Mouse (Mus musculus): ENCODE data around the gene 4930412O13Rik. TPM values are rescaled to one million over a fixed set of nuclear protein-coding genes. Genes with fewer than 3 reads are reported as not detected.

Gene 4930412O13Rik
- polyA plus RNA-seq, 1 experiment from 2014 or later, result not detected

- peaks cover 83% of the 10 kb centered on the region for H3K27me3 ChIP-seq (replicated peaks)
- 1% methylated on average over 43 of the region's 43 CpGs for WGBS
- H3K27ac ChIP-seq, result no peak overlapping the region
- H3K4me1 ChIP-seq (replicated peaks), result peaks cover 28% of the 10 kb centered on the region
- no peak for ATAC-seq
- no peaks in the 10 kb centered on the region for H3K36me3 ChIP-seq
- H3K4me3 ChIP-seq (replicated peaks), result peak overlapping the region; percentile 12; the same call in 1 of the 2 replicates
- H3K9ac ChIP-seq, result no peak overlapping the region
- peak overlapping the region; percentile 47 for H3K4me2 ChIP-seq (replicated peaks)
- H3K9me3 ChIP-seq, result no peaks in the 10 kb centered on the region
Observed at GRCm38 (mm10) chr2:9882926-9883802, 2.1 kb downstream of the 4930412O13Rik start.

GRCm38 (mm10) chr2:9883803-9884532 lies 2.9 kb downstream of the 4930412O13Rik start:
- Histone ChIP-seq H3K9me3 (no peaks in the 10 kb centered on the region), H3K36me3 (no peaks in the 10 kb centered on the region), H3K4me2 (replicated peaks) (peak overlapping the region; percentile 19; the same call in 1 of the 2 replicates), H3K27ac (no peak overlapping the region), H3K9ac (no peak overlapping the region), H3K4me1 (replicated peaks) (peaks cover 25% of the 10 kb centered on the region), H3K27me3 (replicated peaks) (peaks cover 81% of the 10 kb centered on the region), H3K4me3 (replicated peaks) (no peak overlapping the region)
- 2% methylated on average over 27 of the region's 27 CpGs for WGBS
- no peak for ATAC-seq

GRCm38 (mm10) chr2:9884533-9885216 lies 3.6 kb downstream of the 4930412O13Rik start:
- Histone ChIP-seq H3K9ac (no peak overlapping the region), H3K4me3 (replicated peaks) (no peak overlapping the region), H3K27ac (no peak overlapping the region), H3K4me1 (replicated peaks) (peaks cover 31% of the 10 kb centered on the region), H3K36me3 (no peaks in the 10 kb centered on the region), H3K4me2 (replicated peaks) (peak overlapping the region; percentile 19; the same call in 1 of the 2 replicates), H3K27me3 (replicated peaks) (peaks cover 88% of the 10 kb centered on the region), H3K9me3 (no peaks in the 10 kb centered on the region)
- 4% methylated on average over 15 of the region's 15 CpGs for WGBS
- ATAC-seq, result no peak

GRCm38 (mm10) chr2:9885217-9885770 lies 4.2 kb downstream of the 4930412O13Rik start:
- no peaks in the 10 kb centered on the region for H3K9me3 ChIP-seq
- H3K4me2 ChIP-seq (replicated peaks), result no peak overlapping the region
- peaks cover 29% of the 10 kb centered on the region for H3K4me1 ChIP-seq (replicated peaks)
- no peak overlapping the region for H3K4me3 ChIP-seq (replicated peaks)
- no peak overlapping the region for H3K27ac ChIP-seq
- no peak overlapping the region for H3K9ac ChIP-seq
- 5% methylated on average over 14 of the region's 14 CpGs for WGBS
- H3K27me3 ChIP-seq (replicated peaks), result peaks cover 90% of the 10 kb centered on the region
- ATAC-seq, result no peak
- no peaks in the 10 kb centered on the region for H3K36me3 ChIP-seq

GRCm38 (mm10) chr2:9886031-9886430 lies 5.0 kb downstream of the 4930412O13Rik start:
- Histone ChIP-seq H3K4me3 (replicated peaks) (no peak overlapping the region), H3K27me3 (replicated peaks) (peaks cover 90% of the 10 kb centered on the region), H3K9ac (no peak overlapping the region), H3K4me1 (replicated peaks) (peaks cover 26% of the 10 kb centered on the region), H3K36me3 (no peaks in the 10 kb centered on the region), H3K4me2 (replicated peaks) (no peak overlapping the region), H3K9me3 (no peaks in the 10 kb centered on the region), H3K27ac (no peak overlapping the region)
- ATAC-seq, result no peak
- WGBS, result 20% methylated on average over 3 of the region's 3 CpGs

- H3K27ac ChIP-seq, result no peak overlapping the region
- H3K4me2 ChIP-seq (replicated peaks), result no peak overlapping the region
- no peaks in the 10 kb centered on the region for H3K36me3 ChIP-seq
- WGBS, result 4% methylated on average over 7 of the region's 7 CpGs
- no peaks in the 10 kb centered on the region for H3K9me3 ChIP-seq
- H3K4me3 ChIP-seq (replicated peaks), result no peak overlapping the region
- peaks cover 19% of the 10 kb centered on the region for H3K4me1 ChIP-seq (replicated peaks)
- no peak overlapping the region for H3K9ac ChIP-seq
- no peak for ATAC-seq
- peaks cover 86% of the 10 kb centered on the region for H3K27me3 ChIP-seq (replicated peaks)
Observed at GRCm38 (mm10) chr2:9886921-9887610, 6.0 kb downstream of the 4930412O13Rik start.

GRCm38 (mm10) chr2:9887636-9888035 lies 6.6 kb downstream of the 4930412O13Rik start:
- Histone ChIP-seq H3K9ac (no peak overlapping the region), H3K4me2 (replicated peaks) (no peak overlapping the region), H3K9me3 (no peaks in the 10 kb centered on the region), H3K36me3 (no peaks in the 10 kb centered on the region), H3K27me3 (replicated peaks) (peaks cover 86% of the 10 kb centered on the region), H3K4me1 (replicated peaks) (peaks cover 13% of the 10 kb centered on the region), H3K27ac (no peak overlapping the region), H3K4me3 (replicated peaks) (no peak overlapping the region)
- ATAC-seq, result no peak
- WGBS, result 0% methylated on average over 7 of the region's 7 CpGs

- H3K4me2 ChIP-seq (replicated peaks), result peak within 1 kb of the TSS; percentile 48
- no peaks in the 10 kb centered on the region for H3K9me3 ChIP-seq
- peaks cover 87% of the 10 kb centered on the region for H3K27me3 ChIP-seq (replicated peaks)
- no peak within 1 kb of the TSS for H3K9ac ChIP-seq
- peaks cover 9% of the 10 kb centered on the region for H3K4me1 ChIP-seq (replicated peaks)
- H3K36me3 ChIP-seq, result no peaks in the 10 kb centered on the region
- no peak within 1 kb of the TSS for H3K27ac ChIP-seq
- ATAC-seq, result peak; percentile 85
- H3K4me3 ChIP-seq (replicated peaks), result peak within 1 kb of the TSS; percentile 24; the same call in 1 of the 2 replicates
- WGBS, result 1% methylated on average over 30 of the region's 30 CpGs
Observed at GRCm38 (mm10) chr2:9888913-9889650, 8.0 kb downstream of the 4930412O13Rik start, which contains the start of gene 9230102O04Rik. 9230102O04Rik (minus strand) TSS chr2:9889540.

GRCm38 (mm10) chr2:9889651-9890183 lies 8.7 kb downstream of the 4930412O13Rik start, which contains the start of gene Gata3:
Gata3 (minus strand) TSS chr2:9890034.
- under 1% methylated on average over 23 of the region's 23 CpGs for WGBS
- ATAC-seq, result peak; percentile 66; the same call in 1 of the 2 replicates
- peaks cover 87% of the 10 kb centered on the region for H3K27me3 ChIP-seq (replicated peaks)
- H3K4me1 ChIP-seq (replicated peaks), result peaks cover 6% of the 10 kb centered on the region
- H3K4me2 ChIP-seq (replicated peaks), result peak within 1 kb of the TSS; percentile 48
- no peak within 1 kb of the TSS for H3K9ac ChIP-seq
- peak within 1 kb of the TSS; percentile 24; the same call in 1 of the 2 replicates for H3K4me3 ChIP-seq (replicated peaks)
- H3K36me3 ChIP-seq, result no peaks in the 10 kb centered on the region
- H3K27ac ChIP-seq, result no peak within 1 kb of the TSS
- H3K9me3 ChIP-seq, result no peaks in the 10 kb centered on the region

- no peak overlapping the region for H3K4me2 ChIP-seq (replicated peaks)
- H3K9me3 ChIP-seq, result no peaks in the 10 kb centered on the region
- peaks cover 87% of the 10 kb centered on the region for H3K27me3 ChIP-seq (replicated peaks)
- H3K27ac ChIP-seq, result no peak overlapping the region
- peaks cover 6% of the 10 kb centered on the region for H3K4me1 ChIP-seq (replicated peaks)
- WGBS, result 7% methylated on average over 8 of the region's 8 CpGs
- H3K4me3 ChIP-seq (replicated peaks), result no peak overlapping the region; the same call in 1 of the 2 replicates
- no peak overlapping the region for H3K9ac ChIP-seq
- ATAC-seq, result no peak
- no peaks in the 10 kb centered on the region for H3K36me3 ChIP-seq
Observed at GRCm38 (mm10) chr2:9890251-9890650, 9.2 kb downstream of the 4930412O13Rik start.
